Mouse (Mus musculus) heart, postnatal 0 days (tissue): ENCODE results near the gene Prune2. TPM values are rescaled to one million over a fixed set of nuclear protein-coding genes. Genes with fewer than 3 reads are reported as not detected.
A peak's percentile ranks its signal among the peaks of the same experiment; 100 is the strongest.

Source experiments
- ATAC-seq: fragments of 200-750 bp; cut with Nextera tagmentation; 2 replicates; pipeline ENCODE4 v1.8.0; 2017; ENCODE audit warnings: low read depth, moderate number of reproducible peaks, moderate library complexity; ENCODE audit not compliant: insufficient read depth
- DNase-seq: peaks from one replicate; pipeline ENCODE4 v3.0.0-alpha.2; 2016; ENCODE audit warnings: low spot score
- H3K27ac ChIP-seq: fragments of 300-500 bp; sonication (generic); 2 replicates; pipeline ENCODE4 v1.5.1; 2014; ENCODE audit warnings: low read depth, mild to moderate bottlenecking
- H3K27me3 ChIP-seq: fragments of 300-500 bp; sonication (generic); 2 replicates; pipeline ENCODE4 v1.6.1; 2014; ENCODE audit warnings: low read length, mixed read lengths; ENCODE audit not compliant: control insufficient read depth, insufficient read depth
- H3K36me3 ChIP-seq: fragments of 300-500 bp; sonication (generic); replicated peaks from 2 replicates; pipeline ENCODE4 v1.6.1; 2014; ENCODE audit warnings: low read length, mixed read lengths; ENCODE audit not compliant: control insufficient read depth, insufficient read depth
- H3K4me1 ChIP-seq: fragments of 300-500 bp; sonication (generic); 2 replicates; pipeline ENCODE4 v1.6.1; 2014; ENCODE audit warnings: antibody characterized with exemption; ENCODE audit not compliant: control insufficient read depth, insufficient read depth
- H3K4me2 ChIP-seq: fragments of 300-500 bp; sonication (generic); 2 replicates; pipeline ENCODE4 v1.6.1; 2014; ENCODE audit warnings: low read depth, mild to moderate bottlenecking, low read length, moderate library complexity
- H3K4me3 ChIP-seq: fragments of 300-500 bp; sonication (generic); 2 replicates; pipeline ENCODE4 v1.5.1; 2014; ENCODE audit warnings: low read depth, low read length
- H3K9ac ChIP-seq: fragments of 300-500 bp; sonication (generic); replicated peaks from 2 replicates; pipeline ENCODE4 v1.6.1; 2014; ENCODE audit warnings: low read depth, low read length, mixed read lengths
- H3K9me3 ChIP-seq: fragments of 300-500 bp; sonication (generic); replicated peaks from 2 replicates; pipeline ENCODE4 v1.6.1; 2016; ENCODE audit warnings: low read length; ENCODE audit not compliant: control insufficient read depth
- CTCF ChIP-seq: IDR thresholded peaks from 2 replicates; pipeline ENCODE4 v1.5.1; 2016; ENCODE audit warnings: antibody characterized with exemption, control low read depth, low read depth
- EP300 ChIP-seq: IDR thresholded peaks from 2 replicates; pipeline ENCODE4 v1.6.1; 2016; ENCODE audit warnings: antibody characterized with exemption, low read depth
- WGBS: fragments of 180-500 bp; shearing (Covaris S2); extraction: QIAGEN DNeasy Blood & Tissue Kit; methylation state at CpG from one replicate; pipeline ENCODE4 v1.1.7; 2014; 5-methylcytosine and 5-hydroxymethylcytosine counted together
- polyA plus RNA-seq: library from polyadenylated mRNA; unstranded; fragments of >200 nt; fragmentation: Nextera tagmentation; extraction: Ambion mirVana; gene quantifications from 2 replicates; pipeline ENCODE4 v1.2.1, GENCODE M21; 2015
- total RNA-seq: library from RNA; depleted of rRNA; stranded (reverse); fragments of >200 nt; gene quantifications from 2 replicates; pipeline ENCODE4 v1.2.3, GENCODE M21; 2014; ENCODE audit warnings: low replicate concordance

The Prune2 gene
- total and polyA plus RNA-seq, 2 experiments from 2014 or later, result 4.6 to 10.5 TPM

DNA sequence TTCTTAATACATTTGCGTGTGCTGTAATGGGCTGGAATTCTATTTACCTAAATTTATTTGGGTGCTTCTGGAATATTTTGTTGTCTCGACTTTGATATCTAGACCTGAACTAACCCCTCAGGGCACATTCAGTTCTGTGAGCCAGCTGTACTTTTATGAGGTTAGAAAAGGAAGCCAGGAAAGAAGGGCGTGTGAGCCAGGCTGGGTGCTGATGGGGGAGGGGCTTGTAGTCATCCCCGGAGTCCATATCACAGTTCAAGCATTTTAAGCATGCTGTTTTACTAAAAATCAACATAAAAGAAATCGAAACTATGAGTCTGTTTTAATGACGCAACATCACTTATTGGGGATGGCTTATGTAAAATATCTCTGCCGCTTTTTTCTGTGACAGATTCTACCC, 42.0 kb downstream of the Prune2 start:
- H3K4me2 ChIP-seq, result no peak overlapping the region
- no peaks in the 10 kb centered on the region for H3K36me3 ChIP-seq
- ATAC-seq (no peak), DNase-seq (no peak)
- no peaks in the 10 kb centered on the region for H3K27me3 ChIP-seq
- WGBS, result 71% methylated on average over 7 of the region's 7 CpGs
- H3K4me3 ChIP-seq, result no peak overlapping the region
- H3K4me1 ChIP-seq, result no peaks in the 10 kb centered on the region
- TF ChIP-seq EP300 (no peak), CTCF (no peak)
- H3K27ac ChIP-seq, result no peak overlapping the region
- H3K9ac ChIP-seq, result no peak overlapping the region
- H3K9me3 ChIP-seq, result no peaks in the 10 kb centered on the region

DNA sequence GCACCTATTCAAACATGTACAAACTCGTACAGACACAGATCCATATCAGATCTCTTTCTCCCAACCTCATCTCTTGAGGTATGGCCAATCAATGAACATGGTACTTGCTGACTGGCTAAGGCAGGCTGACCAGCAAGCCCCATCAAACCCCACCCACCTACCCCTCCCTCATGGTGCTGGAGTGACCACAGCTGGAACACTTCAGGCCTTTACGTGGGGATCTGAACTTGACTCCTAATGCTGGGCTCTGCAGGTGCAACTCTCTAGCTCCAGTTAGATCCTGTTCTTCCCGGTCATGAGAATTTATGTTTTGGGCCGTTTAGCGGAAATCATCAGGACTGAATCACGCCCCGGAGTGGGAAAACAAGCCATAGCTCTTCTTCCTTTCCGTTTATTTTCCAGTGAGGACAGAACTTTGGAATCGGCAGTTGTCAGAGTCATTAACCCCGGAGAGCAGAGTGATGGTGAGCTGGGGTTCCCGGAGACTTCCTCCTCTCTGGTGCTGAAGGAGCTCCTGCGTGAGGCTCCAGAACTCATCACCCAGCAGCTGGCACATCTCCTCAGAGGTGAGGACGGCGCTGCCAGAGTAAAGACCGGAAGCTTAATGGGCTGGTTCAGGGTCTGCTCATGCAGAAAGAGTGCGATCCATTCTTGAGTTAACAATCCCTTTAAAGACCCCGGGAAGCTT, 50.4 kb downstream of the Prune2 start:
- Histone ChIP-seq H3K27me3 (no peaks in the 10 kb centered on the region), H3K4me2 (no peak overlapping the region), H3K27ac (no peak overlapping the region), H3K4me3 (no peak overlapping the region), H3K36me3 (no peaks in the 10 kb centered on the region), H3K9ac (no peak overlapping the region), H3K4me1 (no peaks in the 10 kb centered on the region), H3K9me3 (no peaks in the 10 kb centered on the region)
- 60% methylated on average over 17 of the region's 17 CpGs for whole genome bisulfite sequencing
- no peak for ATAC-seq
- DNase-seq, result no peak
- TF ChIP-seq CTCF, result no peak
- TF ChIP-seq EP300, result no peak

DNA sequence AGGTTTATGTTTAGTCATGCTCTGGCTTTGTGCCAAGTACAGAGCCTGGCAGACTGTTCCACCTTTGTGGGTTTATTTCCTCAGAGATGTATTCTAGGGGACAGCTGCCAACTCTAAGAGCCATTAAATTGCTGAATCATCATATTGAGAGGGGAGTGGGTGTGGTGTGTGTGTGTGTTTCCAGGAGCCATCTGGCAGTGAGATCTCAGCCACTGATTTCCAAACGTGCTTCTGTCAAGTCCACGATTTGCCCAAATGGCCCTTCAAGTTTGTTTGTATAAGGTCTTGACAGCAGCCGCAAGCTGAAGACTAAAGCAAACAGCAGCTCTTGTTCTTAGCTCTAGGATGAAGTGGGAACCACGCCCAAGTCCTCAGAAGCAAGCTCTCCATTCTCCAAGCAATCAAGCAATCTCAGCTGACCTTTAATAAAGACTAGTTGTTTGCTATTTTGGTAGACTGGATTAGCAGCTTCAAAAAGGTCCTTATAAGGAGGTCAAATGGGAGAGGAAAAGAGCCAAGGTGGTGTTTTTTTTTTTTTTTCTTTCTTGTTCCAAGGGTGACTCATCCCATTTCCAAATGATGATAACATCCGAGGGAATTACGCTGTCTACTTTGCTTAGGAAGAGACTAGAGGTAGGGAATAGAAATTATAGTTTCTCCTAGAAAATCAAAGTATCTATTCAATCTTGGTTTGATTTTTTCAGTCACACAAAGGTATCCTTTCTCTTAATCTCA, 55.5 kb downstream of the Prune2 start:
- H3K4me2 ChIP-seq, result no peak overlapping the region; the same call in 1 of the 2 replicates
- H3K9me3 ChIP-seq, result no peaks in the 10 kb centered on the region
- no peak overlapping the region for H3K27ac ChIP-seq
- H3K9ac ChIP-seq, result no peak overlapping the region
- no peaks in the 10 kb centered on the region for H3K36me3 ChIP-seq
- WGBS, result 8% methylated on average over 6 of the region's 6 CpGs
- H3K27me3 ChIP-seq, result no peaks in the 10 kb centered on the region
- ATAC-seq, result peak; percentile 27; the same call in 1 of the 2 replicates
- DNase-seq, result peak; percentile 28
- TF ChIP-seq CTCF, result no peak
- no peak for TF ChIP-seq EP300
- H3K4me1 ChIP-seq, result no peaks in the 10 kb centered on the region
- H3K4me3 ChIP-seq, result no peak overlapping the region

DNA sequence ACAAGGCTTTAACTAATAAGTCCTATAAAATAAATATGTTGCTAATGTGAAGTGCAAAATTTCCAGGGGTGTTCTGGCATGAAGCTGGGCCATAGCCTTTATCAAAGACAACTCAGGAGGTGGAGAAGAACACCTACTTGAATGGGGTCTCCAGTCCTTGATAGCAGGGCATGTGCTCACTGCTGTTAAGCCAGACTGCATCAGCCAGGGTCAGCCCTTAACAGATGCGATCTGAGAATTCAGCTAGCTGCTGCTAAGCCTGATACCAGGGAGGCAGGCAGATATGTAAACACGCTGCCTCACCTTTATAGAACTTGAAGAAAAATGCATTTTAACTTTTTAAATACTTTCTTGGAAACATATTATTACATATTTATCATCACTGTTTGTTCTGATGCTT, 57.2 kb downstream of the Prune2 start:
- H3K9ac ChIP-seq, result no peak overlapping the region
- no peak for TF ChIP-seq EP300
- TF ChIP-seq CTCF, result no peak
- 65% methylated on average over 2 of the region's 2 CpGs for WGBS
- DNase-seq, result no peak
- no peak overlapping the region for H3K27ac ChIP-seq
- H3K9me3 ChIP-seq, result no peaks in the 10 kb centered on the region
- H3K27me3 ChIP-seq, result no peaks in the 10 kb centered on the region
- ATAC-seq, result no peak
- H3K36me3 ChIP-seq, result no peaks in the 10 kb centered on the region
- no peak overlapping the region for H3K4me2 ChIP-seq
- H3K4me1 ChIP-seq, result no peaks in the 10 kb centered on the region
- no peak overlapping the region for H3K4me3 ChIP-seq

DNA sequence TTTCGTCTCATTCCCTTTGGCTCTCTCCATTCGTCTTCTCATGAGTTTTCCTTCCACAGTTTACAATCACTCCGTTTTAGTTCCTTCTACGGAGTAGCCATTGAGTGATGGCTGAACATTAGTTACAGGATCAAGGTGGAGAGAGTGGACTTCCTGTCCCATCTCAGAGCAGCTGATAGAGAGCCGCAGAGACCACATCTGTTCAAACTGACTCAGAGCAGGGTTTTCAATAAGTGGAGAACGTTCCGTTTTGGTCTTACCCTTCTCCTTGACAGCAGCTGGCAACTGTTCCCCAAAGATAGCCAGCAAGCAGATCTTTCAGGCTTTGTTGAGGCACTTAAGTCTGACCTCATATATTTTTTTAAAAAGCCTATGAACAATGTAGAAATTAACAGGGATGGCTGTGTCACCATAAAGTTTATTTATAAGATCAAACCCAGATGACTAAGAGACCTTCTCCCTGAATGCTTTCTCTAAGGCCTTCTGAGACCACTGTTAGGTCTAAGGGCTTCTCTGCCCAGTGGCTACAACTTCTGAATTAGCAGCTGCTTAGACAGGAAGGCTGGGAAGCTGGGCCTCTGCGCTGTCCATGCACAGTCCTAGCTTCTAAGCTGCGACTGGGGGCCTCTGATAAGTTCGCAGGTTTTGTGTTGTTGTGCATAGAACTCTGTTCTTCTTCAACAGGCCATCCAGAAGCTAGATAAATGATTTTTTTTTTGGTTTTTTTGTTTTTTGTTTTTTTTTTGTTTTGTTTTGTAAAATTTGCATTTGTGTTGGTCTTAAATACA, 58.6 kb downstream of the Prune2 start:
- no peak overlapping the region for H3K4me2 ChIP-seq
- H3K9me3 ChIP-seq, result no peaks in the 10 kb centered on the region
- no peak for TF ChIP-seq EP300
- no peak for TF ChIP-seq CTCF
- DNase-seq (no peak), ATAC-seq (no peak)
- H3K4me1 ChIP-seq, result no peaks in the 10 kb centered on the region
- H3K4me3 ChIP-seq, result no peak overlapping the region
- H3K9ac ChIP-seq, result no peak overlapping the region
- 52% methylated on average over 10 of the region's 10 CpGs for WGBS
- no peaks in the 10 kb centered on the region for H3K36me3 ChIP-seq
- no peaks in the 10 kb centered on the region for H3K27me3 ChIP-seq
- H3K27ac ChIP-seq, result no peak overlapping the region
